Mouse (Mus musculus): ENCODE results near the gene Sorcs1. TPM values are rescaled to one million over a fixed set of nuclear protein-coding genes. Genes with fewer than 3 reads are reported as not detected.

Sorcs1 gene
- polyA plus RNA-seq, 1 experiment = 0.01 TPM

DNA sequence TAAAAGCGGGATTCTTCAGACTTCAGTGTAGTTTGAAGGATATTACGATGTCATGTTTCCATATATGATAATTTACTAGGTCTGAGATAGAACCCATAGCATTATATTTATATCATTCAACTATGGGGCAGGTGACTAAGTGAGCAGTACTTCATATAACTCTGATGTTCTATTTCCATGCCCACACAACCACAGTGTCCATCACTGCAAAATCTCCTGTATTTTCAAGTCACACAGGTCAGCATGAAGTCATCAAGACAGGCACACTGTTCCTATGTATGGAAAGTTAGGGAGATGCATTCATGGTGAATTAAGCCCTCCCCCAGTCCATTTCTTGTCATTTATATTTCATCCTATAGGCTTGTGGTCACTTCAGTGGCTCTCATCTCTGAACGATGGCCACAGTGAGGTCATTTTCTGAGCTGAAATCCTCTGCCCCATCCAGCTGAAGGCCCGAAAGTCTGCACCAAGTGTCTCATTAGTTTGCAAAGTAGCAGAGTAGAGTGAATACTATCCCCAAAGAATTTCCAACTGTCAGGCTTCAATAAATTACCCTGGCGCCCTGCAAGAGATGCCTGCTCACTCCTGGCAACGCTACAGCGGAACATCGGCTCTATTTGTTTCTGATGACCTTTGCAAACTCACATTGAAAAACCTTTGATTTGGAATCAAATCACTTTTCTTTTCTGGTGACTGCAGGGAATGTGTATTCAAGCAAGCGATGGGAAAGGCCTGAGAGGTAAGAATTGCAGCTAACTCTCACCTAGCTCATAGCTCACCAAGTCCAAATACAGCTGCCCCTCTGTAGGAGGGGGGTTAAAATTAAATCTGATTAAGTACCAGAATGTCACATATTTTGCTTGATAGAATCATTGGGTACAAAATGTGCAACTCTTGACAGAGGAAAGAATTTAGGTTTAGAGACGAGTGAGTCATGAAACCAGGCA lies 492.4 kb downstream of the Sorcs1 start:
- H3K27me3 ChIP-seq (ENCODE audit: control insufficient read depth, insufficient read depth, insufficient read length) = no peaks in the 10 kb centered on the region
- TF ChIP-seq CEBPB (IDR thresholded peaks at IDR 0.05; ENCODE audit: low read depth) = no peak
- TF ChIP-seq USF1 (IDR thresholded peaks at IDR 0.05; ENCODE audit: low read depth) = no peak
- no peak for TF ChIP-seq CTCF (IDR thresholded peaks at IDR 0.05; ENCODE audit: control insufficient read depth, insufficient read depth, insufficient read length)
- TF ChIP-seq MAX (IDR thresholded peaks at IDR 0.05) = no peak
- no peak for TF ChIP-seq MYOG (IDR thresholded peaks at IDR 0.05; ENCODE audit: control insufficient read depth, extremely low read depth, insufficient read length)
- TF ChIP-seq FOSL1 (IDR thresholded peaks at IDR 0.05; ENCODE audit: insufficient read depth, low read length, poor library complexity, severe bottlenecking) = no peak
- TF ChIP-seq MYOD1 (IDR thresholded peaks at IDR 0.05; ENCODE audit: control insufficient read depth, insufficient read length, low read depth) = no peak
- H3K79me3 ChIP-seq (ENCODE audit: low read depth) = no peaks in the 10 kb centered on the region

DNA sequence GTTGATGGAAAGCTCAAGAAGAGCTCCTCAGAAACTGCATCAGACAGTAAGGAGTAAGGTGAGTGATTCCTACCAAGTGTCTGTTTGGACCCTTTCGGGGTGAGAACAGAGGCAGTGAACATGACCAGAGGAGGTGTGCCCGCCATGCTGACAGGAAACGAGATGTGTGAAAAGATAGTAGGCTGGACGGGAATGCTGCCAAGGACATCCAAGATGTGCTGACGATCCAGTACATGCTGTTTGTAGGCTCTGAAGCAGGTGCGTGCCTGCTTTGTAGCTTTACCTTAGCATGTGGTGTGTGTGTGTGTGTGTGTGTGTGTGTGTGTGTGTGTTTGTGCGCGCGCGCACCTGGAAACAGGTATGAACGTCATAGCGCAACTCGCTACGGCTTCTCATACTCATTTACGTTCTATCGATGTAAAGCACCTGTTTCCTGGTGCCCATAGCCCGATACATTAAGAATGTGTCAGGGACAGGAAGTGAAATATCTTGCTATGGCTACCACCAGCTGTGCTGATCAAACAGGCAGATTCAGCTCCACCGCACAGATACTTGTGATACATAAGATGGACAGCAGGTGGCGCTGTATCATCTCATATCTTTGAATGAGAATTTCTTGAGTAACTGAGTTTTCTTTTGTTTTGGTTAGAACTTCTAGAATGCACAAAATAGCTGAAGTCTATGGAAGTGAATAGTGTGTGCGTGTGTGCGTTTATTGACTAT lies 493.4 kb downstream of the Sorcs1 start:
- Histone ChIP-seq H3K79me2 (ENCODE audit: control insufficient read depth, insufficient read depth) (no peaks in the 10 kb centered on the region), H3ac (ENCODE audit: control insufficient read depth, insufficient read length, low read depth) (no peak overlapping the region), H3K27me3 (ENCODE audit: control insufficient read depth, insufficient read depth, insufficient read length) (no peaks in the 10 kb centered on the region), H3K79me3 (ENCODE audit: low read depth) (no peaks in the 10 kb centered on the region), H3K4me3 (ENCODE audit: insufficient read depth, poor library complexity, severe bottlenecking) (no peak overlapping the region), H3K36me3 (ENCODE audit: control insufficient read depth, insufficient read depth) (no peaks in the 10 kb centered on the region)
- TF ChIP-seq MYOG (IDR thresholded peaks at IDR 0.05; ENCODE audit: control insufficient read depth, extremely low read depth, insufficient read length) = no peak

More for the DNA sequence above, 492.4 kb downstream of the Sorcs1 start:
- Histone ChIP-seq H3K79me2 (ENCODE audit: control insufficient read depth, insufficient read depth) (no peaks in the 10 kb centered on the region), H3ac (ENCODE audit: control insufficient read depth, insufficient read length, low read depth) (no peak overlapping the region), H3K36me3 (ENCODE audit: control insufficient read depth, insufficient read depth) (no peaks in the 10 kb centered on the region), H3K4me3 (ENCODE audit: insufficient read depth, poor library complexity, severe bottlenecking) (no peak overlapping the region)

GRCm38 (mm10) chr19:50178851-50179250 lies 499.6 kb downstream of the Sorcs1 start:
- H3K4me3 ChIP-seq (ENCODE audit: insufficient read depth, poor library complexity, severe bottlenecking) = no peak overlapping the region
- TF ChIP-seq FOSL1 (IDR thresholded peaks at IDR 0.05; ENCODE audit: insufficient read depth, low read length, poor library complexity, severe bottlenecking) = no peak
- no peak for TF ChIP-seq CEBPB (IDR thresholded peaks at IDR 0.05; ENCODE audit: low read depth)
- TF ChIP-seq MYOD1 (IDR thresholded peaks at IDR 0.05; ENCODE audit: control insufficient read depth, insufficient read length, low read depth) = no peak
- TF ChIP-seq MYOG (IDR thresholded peaks at IDR 0.05; ENCODE audit: control insufficient read depth, extremely low read depth, insufficient read length) = no peak
- no peak for TF ChIP-seq MAX (IDR thresholded peaks at IDR 0.05)
- no peak for TF ChIP-seq USF1 (IDR thresholded peaks at IDR 0.05; ENCODE audit: low read depth)
- TF ChIP-seq CTCF (IDR thresholded peaks at IDR 0.05; ENCODE audit: control insufficient read depth, insufficient read depth, insufficient read length) = no peak
- no peaks in the 10 kb centered on the region for H3K79me2 ChIP-seq (ENCODE audit: control insufficient read depth, insufficient read depth)
- no peaks in the 10 kb centered on the region for H3K79me3 ChIP-seq (ENCODE audit: low read depth)
- no peaks in the 10 kb centered on the region for H3K36me3 ChIP-seq (ENCODE audit: control insufficient read depth, insufficient read depth)
- no peaks in the 10 kb centered on the region for H3K27me3 ChIP-seq (ENCODE audit: control insufficient read depth, insufficient read depth, insufficient read length)
- H3ac ChIP-seq (ENCODE audit: control insufficient read depth, insufficient read length, low read depth) = no peak overlapping the region

DNA sequence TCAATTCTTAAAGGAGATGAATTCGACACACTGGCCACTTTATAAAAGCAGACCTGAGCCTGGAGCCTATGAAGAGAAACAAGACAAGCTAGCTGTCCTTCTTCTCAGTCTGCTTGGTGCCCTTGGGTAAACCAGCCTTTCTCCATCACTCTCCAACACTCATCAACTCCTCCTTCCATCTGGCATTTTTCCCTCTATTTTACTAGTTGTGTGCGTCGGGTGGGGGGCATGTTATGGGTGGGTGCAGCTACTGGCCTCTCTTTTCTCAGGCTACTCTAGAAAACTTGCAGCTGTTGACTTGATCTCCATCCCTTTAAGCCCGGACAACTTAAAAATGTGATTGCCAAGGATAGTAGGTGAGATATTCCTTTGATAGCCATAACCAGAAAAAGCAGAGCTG lies 500.3 kb downstream of the Sorcs1 start:
- no peaks in the 10 kb centered on the region for H3K79me2 ChIP-seq (ENCODE audit: control insufficient read depth, insufficient read depth)
- H3K36me3 ChIP-seq (ENCODE audit: control insufficient read depth, insufficient read depth) = no peaks in the 10 kb centered on the region
- no peak overlapping the region for H3K4me3 ChIP-seq (ENCODE audit: insufficient read depth, poor library complexity, severe bottlenecking)
- H3K79me3 ChIP-seq (ENCODE audit: low read depth) = no peaks in the 10 kb centered on the region
- no peak for TF ChIP-seq CTCF (IDR thresholded peaks at IDR 0.05; ENCODE audit: control insufficient read depth, insufficient read depth, insufficient read length)
- TF ChIP-seq USF1 (IDR thresholded peaks at IDR 0.05; ENCODE audit: low read depth) = no peak
- no peak for TF ChIP-seq MAX (IDR thresholded peaks at IDR 0.05)
- no peak for TF ChIP-seq MYOG (IDR thresholded peaks at IDR 0.05; ENCODE audit: control insufficient read depth, extremely low read depth, insufficient read length)
- no peak for TF ChIP-seq CEBPB (IDR thresholded peaks at IDR 0.05; ENCODE audit: low read depth)
- no peak for TF ChIP-seq MYOD1 (IDR thresholded peaks at IDR 0.05; ENCODE audit: control insufficient read depth, insufficient read length, low read depth)
- H3K27me3 ChIP-seq (ENCODE audit: control insufficient read depth, insufficient read depth, insufficient read length) = no peaks in the 10 kb centered on the region
- H3ac ChIP-seq (ENCODE audit: control insufficient read depth, insufficient read length, low read depth) = no peak overlapping the region

GRCm38 (mm10) chr19:50171849-50172248 lies 506.6 kb downstream of the Sorcs1 start:
- H3ac ChIP-seq (ENCODE audit: control insufficient read depth, insufficient read length, low read depth) = no peak overlapping the region
- no peak for TF ChIP-seq USF1 (IDR thresholded peaks at IDR 0.05; ENCODE audit: low read depth)
- TF ChIP-seq MYOD1 (IDR thresholded peaks at IDR 0.05; ENCODE audit: control insufficient read depth, insufficient read length, low read depth) = no peak
- TF ChIP-seq MAX (IDR thresholded peaks at IDR 0.05) = no peak
- TF ChIP-seq MYOG (IDR thresholded peaks at IDR 0.05; ENCODE audit: control insufficient read depth, extremely low read depth, insufficient read length) = no peak
- no peak for TF ChIP-seq CEBPB (IDR thresholded peaks at IDR 0.05; ENCODE audit: low read depth)
- no peak for TF ChIP-seq FOSL1 (IDR thresholded peaks at IDR 0.05; ENCODE audit: insufficient read depth, low read length, poor library complexity, severe bottlenecking)
- TF ChIP-seq CTCF (IDR thresholded peaks at IDR 0.05; ENCODE audit: control insufficient read depth, insufficient read depth, insufficient read length) = no peak
- H3K79me3 ChIP-seq (ENCODE audit: low read depth) = no peaks in the 10 kb centered on the region
- no peaks in the 10 kb centered on the region for H3K36me3 ChIP-seq (ENCODE audit: control insufficient read depth, insufficient read depth)
- no peaks in the 10 kb centered on the region for H3K79me2 ChIP-seq (ENCODE audit: control insufficient read depth, insufficient read depth)
- no peak overlapping the region for H3K4me3 ChIP-seq (ENCODE audit: insufficient read depth, poor library complexity, severe bottlenecking)
- no peaks in the 10 kb centered on the region for H3K27me3 ChIP-seq (ENCODE audit: control insufficient read depth, insufficient read depth, insufficient read length)

Data from C2C12 (cell line).